Mouse (Mus musculus) telencephalon, adult 2 months (tissue): Measurements from ENCODE around the gene Pcgf1.

Experiments
- DNase-seq: peaks from one replicate; pipeline ENCODE4 v3.0.0-alpha.2; 2011; ENCODE audit warnings: low read depth, low spot score

The Pcgf1 gene

GRCm38 (mm10) chr6:83101688-83102556 is 24.3 kb downstream of the Pcgf1 start:
- no peak for DNase-seq

DNA sequence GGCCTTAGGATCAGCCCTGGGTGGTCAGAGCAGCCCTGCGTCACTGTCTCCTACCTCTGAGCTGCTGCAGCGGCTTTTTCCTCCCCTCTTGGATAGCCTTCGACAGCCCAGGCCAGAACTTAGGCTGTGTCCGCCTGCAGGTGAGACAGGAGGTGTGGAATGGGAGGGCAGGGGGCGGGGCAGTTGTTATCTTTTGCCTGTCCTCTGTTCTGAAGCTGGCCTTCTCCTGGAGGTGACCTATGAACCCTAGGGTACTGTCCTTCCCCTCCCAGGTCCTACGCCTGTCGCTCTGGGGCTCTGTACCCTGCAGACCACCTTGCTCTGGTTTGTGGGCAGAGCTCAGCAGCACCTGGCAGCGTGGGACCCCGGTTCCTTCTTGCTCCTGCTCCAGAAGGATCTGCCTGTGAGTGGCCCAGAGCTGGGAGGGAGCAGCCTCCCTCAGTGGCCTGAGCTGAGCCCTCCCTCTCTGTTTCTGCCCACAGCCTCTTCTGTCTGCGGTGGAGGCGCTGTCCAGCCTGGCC is 25.5 kb downstream of the Pcgf1 start:
- DNase-seq = no peak

DNA sequence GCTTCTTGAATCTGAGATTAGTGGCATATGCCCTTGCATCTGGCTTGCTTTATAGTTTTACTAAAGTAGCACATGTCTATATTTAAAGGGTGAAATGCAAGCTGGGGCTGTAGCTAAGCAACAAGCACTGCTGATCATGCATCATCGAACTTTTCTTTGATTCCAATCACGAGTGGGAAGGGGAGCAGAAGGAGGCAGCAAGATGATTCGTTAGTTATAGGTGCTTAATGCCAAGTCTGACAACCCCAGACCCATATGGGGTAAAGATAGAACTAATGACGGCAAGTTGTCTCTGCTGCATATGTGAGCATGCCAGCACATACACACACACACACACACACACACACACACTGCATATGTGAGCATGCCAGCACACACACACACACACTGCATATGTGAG is 26.5 kb downstream of the Pcgf1 start:
- DNase-seq = peak; percentile 62

GRCm38 (mm10) chr6:83107566-83108400 is 30.1 kb downstream of the Pcgf1 start:
- DNase-seq = peak; percentile 31

DNA sequence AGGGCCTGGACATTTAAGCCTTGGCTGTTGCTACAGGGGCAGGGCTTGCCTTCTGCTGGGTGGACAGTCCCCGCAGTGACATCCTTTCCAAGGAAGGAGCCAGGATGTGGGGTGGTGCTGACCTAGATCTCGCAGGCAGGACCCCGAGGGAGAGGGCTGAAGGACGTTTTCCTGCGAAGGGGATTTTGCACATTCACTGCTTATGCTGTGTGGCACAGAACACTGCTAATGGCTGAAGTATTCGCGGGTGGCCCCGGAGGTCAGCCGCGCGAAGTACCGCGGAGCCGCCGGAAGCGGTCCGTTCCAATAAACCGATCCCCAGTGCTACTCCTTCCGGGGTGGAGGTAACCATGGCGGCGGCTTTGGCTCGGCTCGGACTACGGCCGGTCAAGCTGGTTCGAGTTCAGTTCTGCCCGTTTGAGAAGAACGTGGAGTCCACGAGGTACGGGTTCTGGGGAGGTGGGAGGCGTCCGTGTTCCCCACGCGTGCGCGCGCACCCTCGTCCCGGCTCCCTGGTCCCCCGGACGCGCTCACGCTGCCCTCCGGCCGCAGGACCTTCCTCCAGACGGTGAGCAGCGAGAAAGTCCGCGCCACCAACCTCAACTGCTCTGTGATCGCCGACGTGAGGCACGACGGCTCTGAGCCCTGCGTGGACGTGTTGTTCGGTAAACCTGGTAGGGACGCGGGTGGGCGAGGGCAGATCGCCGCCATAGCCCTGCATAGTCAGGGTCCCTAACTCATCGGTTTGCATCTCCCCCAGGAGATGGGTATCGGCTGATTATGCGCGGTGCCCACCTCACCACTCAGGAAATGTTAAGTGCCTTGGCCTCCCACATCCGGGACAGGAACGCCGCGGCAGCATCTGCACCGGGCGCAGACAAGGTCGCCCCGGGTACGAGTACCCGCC is 31.3 kb downstream of the Pcgf1 start, which contains the start of gene Mrpl53:
Gene Mrpl53 (plus strand): TSS at position 279 of the 907 bp plus-strand sequence.
- DNase-seq = peak; percentile 54

DNA sequence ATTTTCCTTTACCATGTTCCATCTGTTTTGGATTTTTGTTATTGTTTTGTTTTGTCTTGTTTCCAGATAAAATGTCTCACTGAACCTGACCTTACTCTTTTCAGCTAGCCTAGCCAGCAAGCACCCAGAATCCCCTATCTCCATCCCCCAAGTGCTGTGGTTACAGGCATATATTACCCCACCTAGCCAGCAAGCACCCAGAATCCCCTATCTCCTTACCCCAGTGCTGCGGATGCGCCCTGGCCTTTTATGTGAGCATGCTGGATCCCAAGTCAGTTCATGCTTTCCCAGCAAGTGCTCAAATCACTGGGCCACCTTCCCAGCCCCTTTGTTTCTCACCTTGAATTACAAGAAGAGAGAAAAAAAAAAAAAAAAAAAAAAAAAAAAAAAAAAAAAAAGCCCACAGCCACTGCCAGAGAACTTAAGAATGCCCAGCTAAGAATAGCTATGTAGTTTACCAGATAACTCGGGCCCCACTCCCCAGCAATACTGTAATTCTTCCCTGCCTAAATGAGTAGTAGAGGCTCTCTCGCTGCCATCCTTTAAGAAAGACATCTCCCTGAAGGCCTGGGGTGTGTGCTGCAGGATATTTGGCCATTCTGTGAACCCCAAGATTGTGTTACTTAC is 34.0 kb downstream of the Pcgf1 start:
- no peak for DNase-seq

DNA sequence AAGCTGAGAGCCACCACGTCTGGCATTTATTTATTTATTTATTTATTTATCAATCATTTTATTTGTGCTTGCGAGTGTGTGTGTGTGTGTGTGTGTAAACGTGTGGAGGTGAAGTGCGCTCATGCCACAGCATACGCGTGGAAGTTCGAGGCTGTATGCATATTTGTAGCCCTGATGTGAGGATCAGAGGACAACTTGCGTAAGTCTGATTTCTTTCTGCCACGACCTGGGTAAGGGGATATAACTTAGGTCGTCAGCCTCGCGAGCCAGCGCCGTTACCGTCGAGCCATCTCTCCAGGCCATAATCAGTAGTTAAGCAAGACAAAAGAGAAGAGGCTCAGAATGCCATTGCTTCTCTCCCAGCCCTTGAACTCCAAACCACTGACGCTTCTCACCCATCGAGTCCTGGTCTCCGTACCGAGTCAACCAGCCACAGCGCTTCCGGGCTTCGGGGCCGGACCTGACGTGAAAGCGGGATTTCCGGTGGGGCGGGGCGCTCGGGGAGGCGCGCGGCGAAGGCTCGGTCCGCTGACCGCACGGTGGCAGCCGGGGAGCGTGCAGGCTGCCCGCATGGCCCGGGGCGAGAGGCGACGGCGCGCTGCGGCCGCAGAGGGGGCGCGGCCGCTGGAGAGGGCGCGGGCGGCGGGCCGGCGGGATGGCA is 37.5 kb downstream of the Pcgf1 start, which contains the start of gene Mogs:
Gene Mogs (plus strand): TSS at position 486 of the 661 bp plus-strand sequence.
- no peak for DNase-seq

- no peak for DNase-seq
These were observed 38.2 kb downstream of the Pcgf1 start for GRCm38 (mm10) chr6:83115682-83116372.

DNA sequence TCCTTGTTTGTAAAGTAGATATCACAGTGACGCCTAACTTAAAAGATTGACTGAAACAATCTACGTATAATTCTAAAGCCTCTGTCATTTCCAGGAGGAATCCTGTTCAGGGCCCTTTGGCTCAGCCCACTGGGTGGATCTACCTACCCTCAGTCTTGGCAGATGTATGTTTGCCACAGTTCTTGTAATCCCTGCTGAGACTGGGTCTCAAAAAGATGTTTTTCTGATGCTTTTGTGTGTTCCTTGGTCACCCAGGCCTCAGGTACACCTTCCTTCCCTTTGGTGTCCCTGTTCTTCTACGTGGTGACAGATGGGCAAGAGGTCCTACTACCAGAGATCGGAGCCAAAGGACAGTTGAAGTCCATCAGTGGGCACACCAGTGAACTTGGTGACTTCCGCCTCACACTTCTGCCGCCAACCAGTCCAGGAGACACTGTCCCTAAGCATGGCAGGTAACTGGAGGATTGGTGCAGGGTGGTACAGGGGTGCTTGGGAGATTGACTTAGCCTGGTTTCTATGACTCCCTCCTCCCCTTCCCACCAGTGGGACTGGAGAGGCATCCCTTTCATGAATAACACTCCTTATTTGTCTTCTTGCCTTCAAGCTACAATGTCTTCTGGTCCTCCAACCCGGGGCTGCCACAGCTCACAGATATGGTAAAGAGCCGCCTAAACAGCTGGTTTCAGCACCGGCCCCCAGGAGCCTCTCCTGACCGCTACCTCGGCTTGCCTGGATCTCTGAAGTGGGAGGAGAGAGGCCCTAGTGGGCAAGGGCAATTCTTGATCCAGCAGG is 38.9 kb downstream of the Pcgf1 start:
- DNase-seq = no peak

- DNase-seq = no peak
These were observed 39.4 kb downstream of the Pcgf1 start for GRCm38 (mm10) chr6:83117165-83117438.

DNA sequence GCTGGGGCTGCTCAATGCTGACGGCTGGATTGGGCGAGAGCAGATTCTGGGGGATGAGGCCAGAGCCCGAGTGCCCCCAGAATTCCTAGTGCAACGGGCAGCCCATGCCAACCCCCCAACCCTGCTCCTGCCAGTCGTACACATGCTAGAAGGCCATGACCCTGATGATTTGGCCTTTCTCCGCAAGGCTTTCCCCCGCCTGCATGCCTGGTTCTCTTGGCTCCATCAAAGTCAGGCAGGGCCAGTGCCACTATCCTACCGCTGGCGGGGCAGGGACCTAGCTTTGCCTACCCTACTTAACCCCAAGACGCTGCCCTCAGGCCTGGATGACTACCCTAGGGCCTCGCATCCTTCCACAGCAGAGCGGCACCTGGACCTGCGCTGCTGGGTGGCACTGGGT is 39.9 kb downstream of the Pcgf1 start:
- DNase-seq = no peak

- DNase-seq = no peak
These were observed 40.7 kb downstream of the Pcgf1 start for GRCm38 (mm10) chr6:83118369-83118768.

GRCm38 (mm10) chr6:83118825-83119733 is 41.4 kb downstream of the Pcgf1 start:
- DNase-seq = no peak

- DNase-seq = no peak
These were observed 42.0 kb downstream of the Pcgf1 start for GRCm38 (mm10) chr6:83119734-83120051.

GRCm38 (mm10) chr6:83120930-83121862 is 43.5 kb downstream of the Pcgf1 start, which contains the start of gene Wbp1:
TSS of gene Wbp1 (minus strand) at chr6:83121559.
- DNase-seq = peak; percentile 100

DNA sequence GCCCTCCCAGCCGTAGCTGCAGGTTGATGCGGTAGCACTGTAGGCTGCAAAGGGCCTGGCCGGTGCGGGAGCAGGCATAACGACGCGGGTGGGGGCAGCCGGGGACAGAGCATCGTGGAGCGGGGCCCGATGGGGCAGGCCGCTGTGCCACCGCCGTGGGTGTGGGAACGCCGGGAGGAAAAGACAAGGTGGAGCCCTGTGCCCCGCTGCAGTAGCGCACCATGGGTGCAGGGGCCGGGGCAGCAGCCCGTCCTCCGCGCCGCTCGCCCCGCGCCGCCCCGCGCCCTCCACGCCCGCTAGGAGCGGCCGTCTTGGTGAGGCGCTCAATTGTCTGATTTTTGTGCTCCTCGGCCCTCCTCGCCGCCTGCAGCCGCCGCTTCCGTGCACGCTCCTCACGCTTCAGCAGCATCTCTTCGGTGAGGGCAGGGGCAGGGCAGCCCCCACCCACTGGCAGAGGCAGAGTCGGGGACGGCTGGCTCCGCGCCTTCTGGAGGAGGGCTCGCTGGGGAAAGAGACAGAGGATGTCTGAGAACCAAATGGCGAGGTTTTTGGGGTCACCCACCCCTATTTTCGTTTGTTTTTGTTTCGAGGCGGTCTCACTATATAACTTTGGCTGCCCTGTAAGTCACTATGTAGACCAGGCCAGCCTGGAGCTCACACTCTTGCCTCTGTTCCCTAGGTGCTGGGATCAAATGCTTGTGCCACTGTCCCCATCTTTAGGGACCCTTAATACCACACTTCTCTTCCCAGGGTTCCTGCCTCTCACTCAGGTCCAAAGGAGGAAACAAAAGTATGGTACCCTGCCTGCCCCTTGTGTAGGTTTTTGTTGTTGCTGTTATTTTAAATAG is 44.4 kb downstream of the Pcgf1 start:
- DNase-seq = no peak
